Mouse (Mus musculus) thymus, adult 2 months (tissue): ENCODE data around the gene Spint3.

ENCODE experiments used
- CTCF ChIP-seq: fragments of 200-500 bp; IDR thresholded peaks from 2 replicates; pipeline ENCODE4 v1.5.1; 2012; ENCODE audit warnings: mild to moderate bottlenecking, control low read depth, low read length, moderate library complexity, borderline replicate concordance; ENCODE audit not compliant: control insufficient read depth, poor library complexity, insufficient read depth; ENCODE audit errors: extremely low read depth
- POLR2A ChIP-seq: fragments of 200-500 bp; IDR thresholded peaks from 2 replicates; pipeline ENCODE4 v1.6.1; 2012; ENCODE audit warnings: mild to moderate bottlenecking, low read length, control low read depth, moderate library complexity; ENCODE audit not compliant: control insufficient read depth, poor library complexity, insufficient read depth; ENCODE audit errors: extremely low read depth

GRCm38 (mm10) chr2:164558426-164558825 lies 14.8 kb downstream of the Spint3 start:
- TF ChIP-seq CTCF (no peak), POLR2A (no peak)
